Mouse (Mus musculus) olfactory bulb, adult 2 months (tissue): ENCODE measurements at regions not wholly inside any gene's neighbourhood (a gene's known extent, or its start where the extent isn't known, plus 50 kb on each side); places are given as distances from the start of the nearest gene placed in this dataset.

ENCODE experiments used
- CTCF ChIP-seq: fragments of 200-500 bp; IDR thresholded peaks from 2 replicates; pipeline ENCODE4 v1.5.1; 2012; ENCODE audit warnings: low read depth, mild to moderate bottlenecking, low read length, moderate library complexity; ENCODE audit not compliant: insufficient read depth
- POLR2A ChIP-seq: fragments of 200-500 bp; IDR thresholded peaks from 2 replicates; pipeline ENCODE4 v1.6.1; 2012; ENCODE audit warnings: mild to moderate bottlenecking, low read depth, low read length, moderate library complexity; ENCODE audit not compliant: insufficient read depth

DNA sequence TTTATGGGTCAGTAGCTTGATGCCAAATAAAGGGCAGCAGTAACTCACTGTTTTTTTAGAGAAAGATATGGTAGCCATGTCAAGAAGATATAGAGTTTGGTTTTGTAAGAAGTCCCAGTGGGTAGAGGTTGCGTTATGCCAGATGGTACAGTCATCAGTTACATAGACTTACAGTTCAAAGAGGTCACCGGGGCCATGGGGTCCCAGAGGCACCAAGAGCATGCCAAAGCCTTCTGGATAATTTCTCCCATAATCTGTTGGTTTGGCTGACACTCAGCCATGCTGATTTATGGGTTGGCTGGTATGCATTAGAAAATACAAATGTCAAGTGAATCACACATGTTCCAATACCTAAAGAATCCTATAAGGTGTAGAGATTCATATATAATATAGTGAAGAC, 137.9 kb upstream of the Fbxl7 start:
- no peak for TF ChIP-seq POLR2A
- TF ChIP-seq CTCF, result no peak
